Comparison of ENCODE assay signal across 19 mouse cellular contexts in genomic region chr5:10041635-10042034, GRCm38 (mm10).
"Had no signal": no experiment of that assay in that cellular context is flagged by ENCODE, and none has a peak within 500 bp of the region (broad histone marks: within the 10 kb centered on the region; RNA-seq: fewer than 3 reads in every experiment).

No protein-coding gene starts in this region.

- H3K4me3 ChIP-seq: midbrain, embryonic 10.5 days; midbrain, embryonic 12.5 days; myocyte; neural tube, embryonic 12.5 days had no signal

- H3K36me3 ChIP-seq: midbrain, embryonic 10.5 days; midbrain, embryonic 12.5 days; neural tube, embryonic 12.5 days had no signal

- H3K27ac ChIP-seq: liver, embryonic 14.5 days; midbrain, embryonic 10.5 days; midbrain, embryonic 12.5 days; neural tube, embryonic 12.5 days had no signal

- ATAC-seq: midbrain, embryonic 16.5 days had no signal

- H3K9ac ChIP-seq: liver, embryonic 14.5 days; lung, embryonic 14.5 days; midbrain, embryonic 12.5 days; neural tube, embryonic 12.5 days had no signal

- H3K4me2 ChIP-seq: lung, embryonic 14.5 days; midbrain, embryonic 12.5 days; neural tube, embryonic 12.5 days had no signal

- H3K27me3 ChIP-seq: midbrain, embryonic 12.5 days; neural tube, embryonic 12.5 days had no signal

- H3K9me3 ChIP-seq: midbrain, embryonic 10.5 days; midbrain, embryonic 12.5 days; neural tube, embryonic 12.5 days had no signal

- DNase-seq: lung, adult 18-20 months; lung, embryonic 14.5 days; lung, postnatal 10 days; lung, postnatal 4 days; midbrain, embryonic 14.5 days; retina, postnatal 1 day; right cerebral cortex, adult 18-20 months; right cerebral cortex, postnatal 25 days; right cerebral cortex, postnatal 4 days; spleen, adult 18-20 months; thymus, adult 18-20 months; thymus, postnatal 14 days; thymus, postnatal 36 days had no signal

- H3K4me1 ChIP-seq: midbrain, embryonic 10.5 days; midbrain, embryonic 12.5 days; neural tube, embryonic 12.5 days had no signal
